Mouse (Mus musculus): ENCODE measurements at regions not wholly inside any gene's neighbourhood (a gene's known extent, or its start where the extent isn't known, plus 50 kb on each side); places are given as distances from the start of the nearest gene placed in this dataset.

- DNase-seq (ENCODE audit: low read depth), result no peak
These were observed 159.8 kb upstream of the Kbtbd8 start for GRCm38 (mm10) chr6:94957172-94957668.

GRCm38 (mm10) chr6:94954580-94954979 is 162.5 kb upstream of the Kbtbd8 start:
- no peak for DNase-seq (ENCODE audit: low read depth)

GRCm38 (mm10) chr6:94953658-94954057 is 163.4 kb upstream of the Kbtbd8 start:
- DNase-seq (ENCODE audit: low read depth), result peak; percentile 25

GRCm38 (mm10) chr6:94951971-94952768 is 164.9 kb upstream of the Kbtbd8 start:
- no peak for DNase-seq (ENCODE audit: low read depth)

GRCm38 (mm10) chr6:94950944-94951343 is 166.1 kb upstream of the Kbtbd8 start:
- DNase-seq (ENCODE audit: low read depth), result no peak

GRCm38 (mm10) chr6:94950319-94950718 is 166.7 kb upstream of the Kbtbd8 start:
- DNase-seq (ENCODE audit: low read depth), result no peak

GRCm38 (mm10) chr6:94946352-94946900 is 170.6 kb upstream of the Kbtbd8 start:
- DNase-seq (ENCODE audit: low read depth), result no peak

- no peak for DNase-seq (ENCODE audit: low read depth)
These were observed 171.3 kb upstream of the Kbtbd8 start for GRCm38 (mm10) chr6:94945715-94946114.

- peak; percentile 34 for DNase-seq (ENCODE audit: low read depth)
These were observed 172.8 kb upstream of the Kbtbd8 start for GRCm38 (mm10) chr6:94944196-94944595.

GRCm38 (mm10) chr6:94938949-94939348 is 178.1 kb upstream of the Kbtbd8 start:
- DNase-seq (ENCODE audit: low read depth), result no peak

GRCm38 (mm10) chr6:94936206-94936605 is 180.8 kb upstream of the Kbtbd8 start:
- no peak for DNase-seq (ENCODE audit: low read depth)

GRCm38 (mm10) chr6:94935706-94936105 is 181.3 kb upstream of the Kbtbd8 start:
- no peak for DNase-seq (ENCODE audit: low read depth)

GRCm38 (mm10) chr6:94927811-94928210 is 189.2 kb upstream of the Kbtbd8 start:
- no peak for DNase-seq (ENCODE audit: low read depth)

GRCm38 (mm10) chr6:94926652-94927211 is 190.3 kb upstream of the Kbtbd8 start:
- DNase-seq (ENCODE audit: low read depth), result no peak

- DNase-seq (ENCODE audit: low read depth), result no peak
These were observed 191.6 kb upstream of the Kbtbd8 start for GRCm38 (mm10) chr6:94925408-94925807.

GRCm38 (mm10) chr6:94924338-94925039 is 192.6 kb upstream of the Kbtbd8 start:
- DNase-seq (ENCODE audit: low read depth), result peak; percentile 45

GRCm38 (mm10) chr6:94921741-94922140 is 195.3 kb upstream of the Kbtbd8 start:
- DNase-seq (ENCODE audit: low read depth), result peak; percentile 74

GRCm38 (mm10) chr6:94920770-94921169 is 196.3 kb upstream of the Kbtbd8 start:
- DNase-seq (ENCODE audit: low read depth), result no peak

GRCm38 (mm10) chr6:94919194-94919743 is 197.8 kb upstream of the Kbtbd8 start:
- no peak for DNase-seq (ENCODE audit: low read depth)

GRCm38 (mm10) chr6:94915842-94916620 is 201.0 kb upstream of the Kbtbd8 start:
- DNase-seq (ENCODE audit: low read depth), result peak; percentile 31

GRCm38 (mm10) chr6:94911836-94912235 is 205.2 kb upstream of the Kbtbd8 start:
- DNase-seq (ENCODE audit: low read depth), result peak; percentile 39
